Mouse (Mus musculus): ENCODE results near the gene Rnase4. TPM values are rescaled to one million over a fixed set of nuclear protein-coding genes. Genes with fewer than 3 reads are reported as not detected.

The Rnase4 gene
- polyA plus RNA-seq (2014; fragmentation: Illumina TruSeq; extraction: RNeasy Lipid Tissue Mini Kit (QIAGEN cat#74804); ENCODE audit: low read depth, low replicate concordance) = 152 TPM

GRCm38 (mm10) chr14:51090921-51091900 lies at the start of gene Rnase4, which contains the start of gene Ang:
Rnase4 (plus strand) TSS chr14:51091077.
Ang (plus strand) TSS chr14:51091150.

DNA sequence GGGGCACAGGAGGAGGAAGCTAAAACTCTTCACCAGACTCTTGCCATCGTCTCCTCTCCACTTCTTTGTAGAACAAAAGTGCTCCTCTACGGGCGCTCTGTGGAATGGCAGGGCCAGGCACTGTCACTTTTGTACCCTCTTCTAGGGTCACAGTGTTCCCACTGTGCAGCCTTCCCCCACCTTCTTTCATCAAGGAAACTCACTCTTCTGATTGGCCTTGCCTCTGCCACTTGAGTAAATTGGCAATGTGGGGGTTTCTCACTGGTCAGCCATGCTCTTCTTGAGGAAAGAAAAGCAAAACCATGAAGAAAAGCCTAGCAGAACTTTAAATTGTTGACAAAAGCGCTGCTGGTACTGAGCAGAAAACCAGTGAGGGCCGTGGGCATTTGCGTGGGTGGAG lies 49.1 kb upstream of the Rnase4 start, which contains the start of gene Rnase9:
Gene Rnase9 (minus strand): TSS at position 101 of the 400 bp plus-strand sequence.

DNA sequence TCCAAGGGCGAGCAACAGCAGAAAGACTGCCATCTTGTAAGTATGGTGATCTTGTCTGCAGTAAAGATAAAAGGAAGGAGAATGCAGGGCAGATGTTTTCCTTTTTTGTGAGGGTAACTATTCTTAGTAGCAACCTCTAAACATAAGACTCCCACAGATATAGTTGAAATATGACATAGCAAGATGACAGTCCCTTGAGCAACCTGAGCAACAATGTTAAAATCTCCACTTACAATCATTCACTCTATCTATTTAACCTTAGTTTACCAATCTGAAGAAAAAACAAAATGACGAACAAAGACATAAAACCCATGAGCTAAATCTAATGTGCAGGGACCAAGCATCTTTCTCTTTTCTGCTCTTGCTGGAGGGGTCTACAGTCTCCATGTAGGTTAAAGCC lies 40.8 kb upstream of the Rnase4 start, which contains the start of gene Rnase11:
Gene Rnase11 (minus strand): TSS at position 101 of the 400 bp plus-strand sequence.

GRCm38 (mm10) chr14:51057401-51057831 lies 33.5 kb upstream of the Rnase4 start, which contains the start of gene Rnase12:
Rnase12 (minus strand) TSS chr14:51057661.

DNA sequence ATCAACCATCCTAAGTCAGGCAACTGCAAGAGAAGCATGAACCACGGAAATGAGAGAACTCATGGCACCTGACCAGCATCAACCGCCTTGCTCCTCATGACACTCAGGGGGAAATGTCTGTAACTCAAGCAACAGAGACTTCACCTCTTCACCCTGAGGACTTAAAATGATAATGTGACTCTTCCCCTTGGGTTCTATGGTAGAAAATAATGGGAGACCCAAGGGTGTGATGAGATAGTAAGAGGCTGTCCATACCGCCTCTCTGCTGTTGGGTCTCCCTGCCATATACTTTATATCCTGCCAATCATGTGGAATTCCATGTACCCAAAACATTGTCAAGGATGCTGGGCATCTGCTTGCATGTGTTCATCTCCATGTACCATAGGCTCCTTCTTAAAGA lies 16.5 kb upstream of the Rnase4 start, which contains the start of gene Olfr750:
Gene Olfr750 (minus strand): TSS at position 101 of the 400 bp plus-strand sequence.

GRCm38 (mm10) chr14:51113916-51114560 lies 23.2 kb downstream of the Rnase4 start, which contains the start of gene Eddm3b:
Eddm3b (plus strand) TSS chr14:51114426.

GRCm38 (mm10) chr14:51146685-51147084 lies 55.8 kb downstream of the Rnase4 start, which contains the start of gene Rnase1:
Rnase1 (minus strand) TSS chr14:51146785.

Other genes starting within 250 kb of the Rnase4 start
- gene Tep1, start 220.5 kb upstream of the Rnase4 start, polyA plus RNA-seq (2014; fragmentation: Illumina TruSeq; extraction: RNeasy Lipid Tissue Mini Kit (QIAGEN cat#74804); ENCODE audit: low read depth, low replicate concordance) = 11.6 TPM
- gene Klhl33, start 193.6 kb upstream of the Rnase4 start, polyA plus RNA-seq (2014; fragmentation: Illumina TruSeq; extraction: RNeasy Lipid Tissue Mini Kit (QIAGEN cat#74804); ENCODE audit: low read depth, low replicate concordance) = 1.8 TPM
- 12.5 TPM for gene Osgep, start 166.2 kb upstream of the Rnase4 start, polyA plus RNA-seq (2014; fragmentation: Illumina TruSeq; extraction: RNeasy Lipid Tissue Mini Kit (QIAGEN cat#74804); ENCODE audit: low read depth, low replicate concordance)
- gene Apex1, start 166.1 kb upstream of the Rnase4 start, polyA plus RNA-seq (2014; fragmentation: Illumina TruSeq; extraction: RNeasy Lipid Tissue Mini Kit (QIAGEN cat#74804); ENCODE audit: low read depth, low replicate concordance) = 28.1 TPM
- 19.0 TPM for gene Pip4p1, start 160.2 kb upstream of the Rnase4 start, polyA plus RNA-seq (2014; fragmentation: Illumina TruSeq; extraction: RNeasy Lipid Tissue Mini Kit (QIAGEN cat#74804); ENCODE audit: low read depth, low replicate concordance)
- 56.6 TPM for gene Pnp, start 160.0 kb upstream of the Rnase4 start, polyA plus RNA-seq (2014; fragmentation: Illumina TruSeq; extraction: RNeasy Lipid Tissue Mini Kit (QIAGEN cat#74804); ENCODE audit: low read depth, low replicate concordance)
- not detected for gene Gm49342, start 146.6 kb upstream of the Rnase4 start, polyA plus RNA-seq (2014; fragmentation: Illumina TruSeq; extraction: RNeasy Lipid Tissue Mini Kit (QIAGEN cat#74804); ENCODE audit: low read depth, low replicate concordance)
- gene Pnp2, start 135.1 kb upstream of the Rnase4 start, polyA plus RNA-seq (2014; fragmentation: Illumina TruSeq; extraction: RNeasy Lipid Tissue Mini Kit (QIAGEN cat#74804); ENCODE audit: low read depth, low replicate concordance) = 0.52 TPM
- 0.52 TPM for gene Rnase10, start 83.3 kb upstream of the Rnase4 start, polyA plus RNA-seq (2014; fragmentation: Illumina TruSeq; extraction: RNeasy Lipid Tissue Mini Kit (QIAGEN cat#74804); ENCODE audit: low read depth, low replicate concordance)
- not detected for gene Rnase9, start 49.2 kb upstream of the Rnase4 start, polyA plus RNA-seq (2014; fragmentation: Illumina TruSeq; extraction: RNeasy Lipid Tissue Mini Kit (QIAGEN cat#74804); ENCODE audit: low read depth, low replicate concordance)
- gene Rnase11, start 40.9 kb upstream of the Rnase4 start, polyA plus RNA-seq (2014; fragmentation: Illumina TruSeq; extraction: RNeasy Lipid Tissue Mini Kit (QIAGEN cat#74804); ENCODE audit: low read depth, low replicate concordance) = not detected
- not detected for gene Rnase12, start 33.4 kb upstream of the Rnase4 start, polyA plus RNA-seq (2014; fragmentation: Illumina TruSeq; extraction: RNeasy Lipid Tissue Mini Kit (QIAGEN cat#74804); ENCODE audit: low read depth, low replicate concordance)
- not detected for gene Olfr750, start 16.6 kb upstream of the Rnase4 start, polyA plus RNA-seq (2014; fragmentation: Illumina TruSeq; extraction: RNeasy Lipid Tissue Mini Kit (QIAGEN cat#74804); ENCODE audit: low read depth, low replicate concordance)
- gene Ang, start 73 bp downstream of the Rnase4 start, polyA plus RNA-seq (2014; fragmentation: Illumina TruSeq; extraction: RNeasy Lipid Tissue Mini Kit (QIAGEN cat#74804); ENCODE audit: low read depth, low replicate concordance) = 0.76 TPM
- not detected for gene Eddm3b, start 23.3 kb downstream of the Rnase4 start, polyA plus RNA-seq (2014; fragmentation: Illumina TruSeq; extraction: RNeasy Lipid Tissue Mini Kit (QIAGEN cat#74804); ENCODE audit: low read depth, low replicate concordance)
- gene Rnase6, start 32.8 kb downstream of the Rnase4 start, polyA plus RNA-seq (2014; fragmentation: Illumina TruSeq; extraction: RNeasy Lipid Tissue Mini Kit (QIAGEN cat#74804); ENCODE audit: low read depth, low replicate concordance) = 2.6 TPM
- gene Rnase1, start 55.7 kb downstream of the Rnase4 start, polyA plus RNA-seq (2014; fragmentation: Illumina TruSeq; extraction: RNeasy Lipid Tissue Mini Kit (QIAGEN cat#74804); ENCODE audit: low read depth, low replicate concordance) = 1.1 TPM
- not detected for gene Rnase2b, start 71.2 kb downstream of the Rnase4 start, polyA plus RNA-seq (2014; fragmentation: Illumina TruSeq; extraction: RNeasy Lipid Tissue Mini Kit (QIAGEN cat#74804); ENCODE audit: low read depth, low replicate concordance)
- not detected for gene Ang2, start 108.1 kb downstream of the Rnase4 start, polyA plus RNA-seq (2014; fragmentation: Illumina TruSeq; extraction: RNeasy Lipid Tissue Mini Kit (QIAGEN cat#74804); ENCODE audit: low read depth, low replicate concordance)
- not detected for gene Ear14, start 112.3 kb downstream of the Rnase4 start, polyA plus RNA-seq (2014; fragmentation: Illumina TruSeq; extraction: RNeasy Lipid Tissue Mini Kit (QIAGEN cat#74804); ENCODE audit: low read depth, low replicate concordance)
- not detected for gene Rnase2a, start 165.0 kb downstream of the Rnase4 start, polyA plus RNA-seq (2014; fragmentation: Illumina TruSeq; extraction: RNeasy Lipid Tissue Mini Kit (QIAGEN cat#74804); ENCODE audit: low read depth, low replicate concordance)

All from adrenal gland, adult 10 weeks (tissue).